12 mouse cellular contexts compared by ENCODE assay signal in genomic region chr14:47093355-47093792, GRCm38 (mm10).
DNase-seq lines count a peak whose midpoint lies in the region; ATAC-seq and TF ChIP-seq lines count a peak whose summit lies in the region.
"Had no signal": no experiment of that assay in that cellular context is flagged by ENCODE, and none has a peak within 500 bp of the region (broad histone marks: within the 10 kb centered on the region; RNA-seq: fewer than 3 reads in every experiment).

No protein-coding gene starts in this region.

- no peaks in the 10 kb centered on the region for H3K4me1 ChIP-seq in hindbrain, embryonic 15.5 days (replicated peaks)
- H3K4me1 ChIP-seq in hindbrain, embryonic 13.5 days (replicated peaks): 0 out of 2 replicates have a peak, but pooled peaks cover 4% of the 10 kb centered on the region
- peaks cover 10% of the 10 kb centered on the region; the same call in 1 of the 2 replicates for H3K4me1 ChIP-seq in embryonic facial prominence, embryonic 15.5 days

- no peak overlapping the region for H3K4me3 ChIP-seq in hindbrain, embryonic 15.5 days
- no peak overlapping the region for H3K4me3 ChIP-seq in hindbrain, embryonic 13.5 days
- no peak overlapping the region for H3K4me3 ChIP-seq in embryonic facial prominence, embryonic 15.5 days (replicated peaks)
- peak overlapping the region; percentile 8; the same call in 1 of the 2 replicates for H3K4me3 ChIP-seq in layer of hippocampus, adult 2 months
- H3K4me3 ChIP-seq: heart, adult 2 months; limb, embryonic 15.5 days; neural tube, embryonic 13.5 days had no signal

- peak; percentile 27 to 52 for DNase-seq in layer of hippocampus, adult 2 months (ENCODE audit: low spot score in 2 of 2)
- peak; percentile 51 to 68 for DNase-seq in lung, postnatal 4 days
- DNase-seq in heart, adult 18-20 months: no peak
- DNase-seq: heart, adult 2 months; thymus, adult 2 months had no signal

- no peaks in the 10 kb centered on the region for H3K36me3 ChIP-seq in hindbrain, embryonic 15.5 days
- no peaks in the 10 kb centered on the region for H3K36me3 ChIP-seq in hindbrain, embryonic 13.5 days
- 0 out of 2 replicates have a peak, but pooled peaks cover 10% of the 10 kb centered on the region for H3K36me3 ChIP-seq in embryonic facial prominence, embryonic 15.5 days
- H3K36me3 ChIP-seq: neural tube, embryonic 13.5 days had no signal

- H3K27ac ChIP-seq in hindbrain, embryonic 15.5 days (replicated peaks): no peak overlapping the region
- no peak overlapping the region for H3K27ac ChIP-seq in hindbrain, embryonic 13.5 days
- H3K27ac ChIP-seq in embryonic facial prominence, embryonic 15.5 days (replicated peaks): peak overlapping the region; percentile 39
- no peak overlapping the region for H3K27ac ChIP-seq in layer of hippocampus, adult 2 months
- H3K27ac ChIP-seq: heart, adult 2 months; limb, embryonic 15.5 days; neural tube, embryonic 13.5 days had no signal

- peak; percentile 24; the same call in 1 of the 2 replicates for TF ChIP-seq CTCF in layer of hippocampus, adult 2 months (conservative IDR thresholded peaks at IDR 0.05)

- no peak; the same call in 1 of the 2 replicates for ATAC-seq in hindbrain, embryonic 15.5 days (ENCODE audit: low FRiP score, low read depth)
- ATAC-seq in hindbrain, embryonic 13.5 days (ENCODE audit: low FRiP score): no peak
- no peak for ATAC-seq in embryonic facial prominence, embryonic 15.5 days (ENCODE audit: insufficient number of reproducible peaks, low FRiP score, low TSS enrichment, low read depth)
- no peak for ATAC-seq in activated CD4-positive, CD25-positive, alpha-beta regulatory T cell, adult 4 months
- ATAC-seq in monocyte, adult 5-6 weeks (replicated peaks; ENCODE audit: insufficient number of reproducible peaks, low FRiP score, low TSS enrichment, poor library complexity, severe bottlenecking): no peak

- H3K9ac ChIP-seq in hindbrain, embryonic 15.5 days: no peak overlapping the region
- no peak overlapping the region for H3K9ac ChIP-seq in hindbrain, embryonic 13.5 days
- no peak overlapping the region for H3K9ac ChIP-seq in embryonic facial prominence, embryonic 15.5 days
- H3K9ac ChIP-seq: limb, embryonic 15.5 days; neural tube, embryonic 13.5 days had no signal

- WGBS in hindbrain, embryonic 15.5 days: 67% methylated on average over 16 of the region's 16 CpGs
- WGBS in hindbrain, embryonic 13.5 days: 74% methylated on average over 16 of the region's 16 CpGs
- WGBS in embryonic facial prominence, embryonic 15.5 days: 55% methylated on average over 16 of the region's 16 CpGs

- no peaks in the 10 kb centered on the region for H3K9me3 ChIP-seq in hindbrain, embryonic 15.5 days
- no peaks in the 10 kb centered on the region for H3K9me3 ChIP-seq in hindbrain, embryonic 13.5 days
- no peaks in the 10 kb centered on the region for H3K9me3 ChIP-seq in embryonic facial prominence, embryonic 15.5 days (replicated peaks)
- H3K9me3 ChIP-seq: limb, embryonic 15.5 days; neural tube, embryonic 13.5 days had no signal

- no peaks in the 10 kb centered on the region for H3K27me3 ChIP-seq in hindbrain, embryonic 15.5 days
- H3K27me3 ChIP-seq in hindbrain, embryonic 13.5 days: no peaks in the 10 kb centered on the region
- no peaks in the 10 kb centered on the region for H3K27me3 ChIP-seq in embryonic facial prominence, embryonic 15.5 days
- H3K27me3 ChIP-seq: limb, embryonic 15.5 days; neural tube, embryonic 13.5 days had no signal

- peak overlapping the region; percentile 30; the same call in 1 of the 2 replicates for H3K4me2 ChIP-seq in hindbrain, embryonic 15.5 days
- H3K4me2 ChIP-seq in hindbrain, embryonic 13.5 days: no peak overlapping the region
- no peak overlapping the region for H3K4me2 ChIP-seq in embryonic facial prominence, embryonic 15.5 days (replicated peaks)
- H3K4me2 ChIP-seq: limb, embryonic 15.5 days; neural tube, embryonic 13.5 days had no signal

Comparison
In these comparisons a context has a peak if more than half of its experiments do, and no peak if none do; other contexts are left out.
1. DNase-seq: peak in layer of hippocampus, adult 2 months (2 of 2) and lung, postnatal 4 days (2 of 2); none in heart, adult 18-20 months (0 of 2).